Mouse (Mus musculus) neural tube, embryonic 14.5 days (tissue): ENCODE data around the gene Actr1b. TPM values are rescaled to one million over a fixed set of nuclear protein-coding genes. Genes with fewer than 3 reads are reported as not detected.

Source experiments
- ATAC-seq: fragments of 200-750 bp; cut with Nextera tagmentation; 2 replicates; pipeline ENCODE4 v1.8.0; 2017; ENCODE audit warnings: low read depth, mild to moderate bottlenecking, moderate TSS enrichment, moderate library complexity
- H3K27ac ChIP-seq: fragments of 300-500 bp; sonication (generic); 2 replicates; pipeline ENCODE4 v1.5.1; 2014; ENCODE audit warnings: low read depth, mild to moderate bottlenecking, control low read depth, low read length, moderate library complexity, mixed read lengths
- H3K27me3 ChIP-seq: fragments of 300-500 bp; sonication (generic); 2 replicates; pipeline ENCODE4 v1.6.1; 2014; ENCODE audit warnings: low read length; ENCODE audit not compliant: control insufficient read depth, insufficient read depth
- H3K36me3 ChIP-seq: fragments of 300-500 bp; sonication (generic); 2 replicates; pipeline ENCODE4 v1.6.1; 2014; ENCODE audit warnings: low read length, mixed read lengths; ENCODE audit not compliant: control insufficient read depth, insufficient read depth
- H3K4me1 ChIP-seq: fragments of 300-500 bp; sonication (generic); 2 replicates; pipeline ENCODE4 v1.6.1; 2014; ENCODE audit warnings: low read length; ENCODE audit not compliant: control insufficient read depth, insufficient read depth
- H3K4me2 ChIP-seq: fragments of 300-500 bp; sonication (generic); 2 replicates; pipeline ENCODE4 v1.6.1; 2014; ENCODE audit warnings: mild to moderate bottlenecking, low read depth, low read length, control low read depth
- H3K4me3 ChIP-seq: fragments of 300-500 bp; sonication (generic); 2 replicates; pipeline ENCODE4 v1.5.1; 2014; ENCODE audit warnings: low read depth, low read length, control low read depth, mixed read lengths
- H3K9ac ChIP-seq: fragments of 300-500 bp; sonication (generic); replicated peaks from 2 replicates; pipeline ENCODE4 v1.6.1; 2014; ENCODE audit warnings: low read depth, mild to moderate bottlenecking, control low read depth, low read length, mixed read lengths
- H3K9me3 ChIP-seq: fragments of 300-500 bp; sonication (generic); 2 replicates; pipeline ENCODE4 v1.6.1; 2016; ENCODE audit warnings: low read length; ENCODE audit not compliant: control insufficient read depth
- WGBS: fragments of 180-500 bp; shearing (Covaris S2); extraction: QIAGEN DNeasy Blood & Tissue Kit; methylation state at CpG from one replicate; pipeline ENCODE4 v1.1.7; 2014; 5-methylcytosine and 5-hydroxymethylcytosine counted together
- polyA plus RNA-seq: library from polyadenylated mRNA; unstranded; fragments of >200 nt; fragmentation: Nextera tagmentation; extraction: Ambion mirVana; gene quantifications from 2 replicates; pipeline ENCODE4 v1.2.1, GENCODE M21; 2014

Actr1b gene
- polyA plus RNA-seq, 1 experiment from 2014 or later: 103 TPM

DNA sequence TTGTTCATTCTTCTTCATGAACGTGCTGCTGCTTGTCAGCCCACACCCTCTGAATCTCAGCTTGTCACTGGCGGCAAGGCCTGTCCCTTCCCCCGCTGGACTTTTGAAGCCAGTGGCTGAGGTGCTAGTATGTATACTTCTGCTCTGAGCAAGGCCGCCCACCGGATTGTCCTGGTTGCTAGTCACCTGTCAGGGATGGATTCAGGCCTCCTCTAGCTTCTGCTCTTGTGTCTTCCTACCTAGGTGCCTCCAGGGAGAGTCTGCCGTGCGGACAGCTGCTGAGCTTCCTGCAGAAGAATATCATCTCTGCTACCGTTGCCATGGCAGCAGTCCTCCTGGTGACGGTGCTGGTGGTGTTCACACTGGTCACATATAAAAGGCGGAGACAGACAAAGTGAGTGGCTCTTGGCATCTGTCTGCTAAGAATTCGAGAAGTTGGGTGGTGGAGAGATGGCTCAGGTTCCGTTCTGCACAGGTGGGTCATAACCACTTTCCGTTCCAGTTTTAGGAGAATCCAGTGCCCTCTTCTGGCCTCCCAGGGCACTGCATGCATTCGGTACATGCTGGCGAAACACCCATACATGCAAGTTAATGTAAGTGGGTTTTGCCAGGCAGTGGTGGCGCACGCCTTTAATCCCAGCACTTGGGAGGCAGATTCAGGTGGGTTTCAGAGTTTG, 30.2 kb upstream of the Actr1b start:
- H3K4me3 ChIP-seq: 0 out of 2 replicates have a peak overlapping the region, but pooled peaks have one; percentile 0
- no peak overlapping the region for H3K27ac ChIP-seq
- WGBS: 23% methylated on average over 17 of the region's 17 CpGs
- no peaks in the 10 kb centered on the region for H3K9me3 ChIP-seq
- no peaks in the 10 kb centered on the region for H3K27me3 ChIP-seq
- peaks cover 4% of the 10 kb centered on the region; the same call in 1 of the 2 replicates for H3K4me1 ChIP-seq
- no peaks in the 10 kb centered on the region for H3K36me3 ChIP-seq
- ATAC-seq: peak; percentile 71; the same call in 1 of the 2 replicates
- H3K9ac ChIP-seq: no peak overlapping the region
- peak overlapping the region; percentile 47 for H3K4me2 ChIP-seq

GRCm38 (mm10) chr1:36743046-36743445, 28.8 kb upstream of the Actr1b start:
- Histone ChIP-seq H3K4me2 (no peak overlapping the region), H3K9me3 (no peaks in the 10 kb centered on the region), H3K4me3 (no peak overlapping the region), H3K4me1 (peaks cover 4% of the 10 kb centered on the region; the same call in 1 of the 2 replicates), H3K27me3 (no peaks in the 10 kb centered on the region), H3K27ac (no peak overlapping the region), H3K36me3 (no peaks in the 10 kb centered on the region), H3K9ac (no peak overlapping the region)
- 83% methylated on average over 9 of the region's 9 CpGs for WGBS
- no peak for ATAC-seq

DNA sequence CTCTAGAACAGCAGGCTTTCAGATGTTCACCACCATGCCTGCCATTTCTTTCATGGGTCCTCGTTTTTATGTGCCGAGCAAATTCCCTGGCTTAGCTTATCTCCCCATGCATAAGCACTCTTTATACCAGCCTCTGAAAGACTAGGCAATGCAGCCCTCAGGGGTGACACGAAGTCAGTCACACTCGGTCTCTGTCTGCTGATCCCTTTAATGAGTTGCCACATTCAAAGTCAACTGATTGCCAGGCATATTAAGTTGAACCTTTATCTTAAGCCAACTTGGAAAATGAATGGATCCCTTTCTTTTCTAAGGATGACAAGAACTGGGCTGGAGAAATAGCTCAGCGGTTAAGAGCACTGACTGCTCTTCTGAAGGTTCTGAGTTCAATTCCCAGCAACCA, 25.0 kb upstream of the Actr1b start:
- 70% methylated on average over 5 of the region's 5 CpGs for WGBS
- H3K4me2 ChIP-seq: no peak overlapping the region
- no peak overlapping the region for H3K9ac ChIP-seq
- no peaks in the 10 kb centered on the region for H3K27me3 ChIP-seq
- H3K27ac ChIP-seq: no peak overlapping the region
- no peak overlapping the region for H3K4me3 ChIP-seq
- ATAC-seq: no peak
- no peaks in the 10 kb centered on the region for H3K9me3 ChIP-seq
- no peaks in the 10 kb centered on the region for H3K36me3 ChIP-seq
- peaks cover 2% of the 10 kb centered on the region; the same call in 1 of the 2 replicates for H3K4me1 ChIP-seq

DNA sequence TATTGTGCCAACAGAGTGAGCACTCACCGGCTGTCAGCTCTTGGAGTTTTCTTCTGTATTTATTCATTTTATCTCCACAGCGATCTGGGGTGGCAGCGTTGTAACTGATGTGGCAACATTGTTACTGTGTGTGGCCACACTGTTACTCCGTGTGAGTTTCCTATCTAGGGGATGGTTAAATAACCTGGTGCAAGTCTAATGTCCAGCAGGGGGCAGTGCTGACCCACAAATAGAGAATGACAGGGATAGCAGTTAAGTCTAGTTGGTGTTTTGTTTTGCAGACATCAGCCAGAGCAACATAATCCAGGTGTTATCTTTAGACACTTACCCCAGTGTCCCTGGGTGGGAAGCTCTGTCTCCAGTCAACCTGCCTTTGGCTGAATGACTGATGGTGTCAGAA, 23.1 kb upstream of the Actr1b start:
- no peak overlapping the region for H3K27ac ChIP-seq
- no peaks in the 10 kb centered on the region for H3K27me3 ChIP-seq
- H3K4me2 ChIP-seq: no peak overlapping the region
- no peaks in the 10 kb centered on the region for H3K36me3 ChIP-seq
- H3K4me3 ChIP-seq: no peak overlapping the region
- peak; percentile 76; the same call in 1 of the 2 replicates for ATAC-seq
- no peaks in the 10 kb centered on the region for H3K4me1 ChIP-seq
- WGBS: 11% methylated on average over 4 of the region's 4 CpGs
- no peaks in the 10 kb centered on the region for H3K9me3 ChIP-seq
- H3K9ac ChIP-seq: no peak overlapping the region

GRCm38 (mm10) chr1:36724057-36724431, 9.8 kb upstream of the Actr1b start:
- Histone ChIP-seq H3K27ac (no peak overlapping the region), H3K9ac (no peak overlapping the region), H3K4me2 (no peak overlapping the region), H3K4me1 (peaks cover 7% of the 10 kb centered on the region), H3K27me3 (no peaks in the 10 kb centered on the region), H3K4me3 (no peak overlapping the region), H3K9me3 (no peaks in the 10 kb centered on the region), H3K36me3 (no peaks in the 10 kb centered on the region)
- peak; percentile 56; the same call in 1 of the 2 replicates for ATAC-seq
- 25% methylated on average over 4 of the region's 4 CpGs for WGBS

DNA sequence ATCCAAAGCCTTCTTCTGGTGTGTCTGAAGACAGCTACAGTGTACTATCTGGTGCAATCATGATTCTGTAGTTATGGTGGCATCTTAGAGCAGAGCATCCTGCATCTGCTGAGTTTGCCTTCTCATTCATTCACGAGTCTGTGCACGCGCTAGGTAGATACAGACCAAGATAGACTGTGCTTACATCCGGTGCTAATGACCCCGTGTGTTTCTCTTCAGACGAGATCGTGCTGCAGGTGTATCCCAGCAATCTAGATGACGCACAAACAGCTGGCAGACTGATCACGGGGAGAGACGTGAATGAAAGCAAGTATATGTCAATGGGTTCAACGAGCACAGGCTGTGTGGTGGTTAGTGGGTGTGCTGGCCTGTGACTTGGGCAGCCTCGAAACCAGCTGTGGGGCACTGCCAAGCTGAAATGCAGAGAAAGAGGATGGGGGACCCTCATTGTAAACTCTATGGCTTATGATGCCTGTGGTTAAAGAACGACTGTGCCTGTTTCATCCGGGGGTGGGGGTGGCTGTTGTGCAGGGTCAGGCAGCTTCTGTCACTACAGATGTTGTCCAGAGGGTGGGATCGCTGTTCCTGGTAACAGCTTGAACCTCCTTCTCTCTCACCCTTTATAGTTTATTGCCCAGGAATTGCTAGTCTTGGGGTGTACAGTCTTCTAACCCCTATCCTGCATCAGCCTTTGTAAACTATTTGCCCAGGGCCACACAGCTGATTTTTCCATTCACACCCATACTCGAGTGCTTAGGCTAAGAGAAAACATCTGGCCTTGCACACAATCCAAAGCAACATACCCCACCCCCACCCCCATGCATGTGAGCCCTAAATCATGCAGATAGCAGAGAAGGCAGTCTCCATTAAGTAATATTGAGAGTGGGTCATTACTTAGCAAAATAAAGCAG, 9.2 kb upstream of the Actr1b start:
- Histone ChIP-seq H3K27me3 (no peaks in the 10 kb centered on the region), H3K4me3 (no peak overlapping the region), H3K9me3 (no peaks in the 10 kb centered on the region), H3K4me1 (peaks cover 7% of the 10 kb centered on the region), H3K9ac (no peak overlapping the region), H3K36me3 (no peaks in the 10 kb centered on the region), H3K27ac (no peak overlapping the region; the same call in 1 of the 2 replicates), H3K4me2 (no peak overlapping the region)
- WGBS: 53% methylated on average over 16 of the region's 16 CpGs
- peak; percentile 60; the same call in 1 of the 2 replicates for ATAC-seq

- no peak for ATAC-seq
- no peaks in the 10 kb centered on the region for H3K36me3 ChIP-seq
- 79% methylated on average over 1 of the region's 1 CpGs for WGBS
- H3K4me2 ChIP-seq: no peak overlapping the region
- peaks cover 7% of the 10 kb centered on the region for H3K4me1 ChIP-seq
- H3K9me3 ChIP-seq: no peaks in the 10 kb centered on the region
- no peaks in the 10 kb centered on the region for H3K27me3 ChIP-seq
- no peak overlapping the region for H3K4me3 ChIP-seq
- no peak overlapping the region for H3K27ac ChIP-seq
- no peak overlapping the region for H3K9ac ChIP-seq
Measured at GRCm38 (mm10) chr1:36718786-36719185, 4.6 kb upstream of the Actr1b start.

- Histone ChIP-seq H3K9ac (no peak overlapping the region), H3K4me3 (no peak overlapping the region), H3K27me3 (no peaks in the 10 kb centered on the region), H3K36me3 (no peaks in the 10 kb centered on the region), H3K4me2 (no peak overlapping the region), H3K27ac (no peak overlapping the region), H3K4me1 (peaks cover 10% of the 10 kb centered on the region), H3K9me3 (no peaks in the 10 kb centered on the region)
- WGBS: 93% methylated on average over 2 of the region's 2 CpGs
- no peak for ATAC-seq
Measured at GRCm38 (mm10) chr1:36711104-36711503, 3.1 kb downstream of the Actr1b start.

DNA sequence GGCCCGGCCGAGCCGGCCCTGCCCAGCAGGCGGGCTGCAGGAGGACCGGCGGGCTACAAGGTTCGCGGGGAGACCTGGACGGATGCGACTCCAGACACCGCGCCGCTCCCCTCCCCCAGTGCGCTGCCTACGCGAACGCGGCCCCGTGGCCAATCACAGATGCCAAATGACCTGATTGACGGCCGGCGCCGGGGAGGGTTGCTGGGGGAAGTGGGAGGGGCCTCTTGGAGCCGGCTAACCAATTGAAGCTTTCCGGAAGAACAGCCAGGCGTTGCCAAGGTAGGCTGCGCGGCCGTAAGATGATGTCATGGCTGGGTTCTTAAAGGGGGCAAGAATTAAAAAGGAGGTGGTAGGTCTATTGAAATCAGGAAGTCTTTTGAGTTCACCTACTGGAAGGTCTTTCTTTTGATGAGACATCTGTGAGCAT, 4.4 kb downstream of the Actr1b start, which contains the start of gene 4933424G06Rik:
4933424G06Rik (plus strand) TSS at position 296 of the 427 bp plus-strand sequence.
- peak; percentile 97 for ATAC-seq
- Histone ChIP-seq H3K27ac (peak within 1 kb of the TSS; percentile 68), H3K9me3 (no peaks in the 10 kb centered on the region), H3K36me3 (0 out of 2 replicates have a peak, but pooled peaks cover 4% of the 10 kb centered on the region), H3K4me2 (peak within 1 kb of the TSS; percentile 83), H3K4me1 (peaks cover 10% of the 10 kb centered on the region), H3K4me3 (peak within 1 kb of the TSS; percentile 72), H3K27me3 (no peaks in the 10 kb centered on the region), H3K9ac (peak within 1 kb of the TSS; percentile 77)
- 0% methylated on average over 29 of the region's 29 CpGs for WGBS
